16 mouse cellular contexts compared by ENCODE assay signal in the genomic region with DNA sequence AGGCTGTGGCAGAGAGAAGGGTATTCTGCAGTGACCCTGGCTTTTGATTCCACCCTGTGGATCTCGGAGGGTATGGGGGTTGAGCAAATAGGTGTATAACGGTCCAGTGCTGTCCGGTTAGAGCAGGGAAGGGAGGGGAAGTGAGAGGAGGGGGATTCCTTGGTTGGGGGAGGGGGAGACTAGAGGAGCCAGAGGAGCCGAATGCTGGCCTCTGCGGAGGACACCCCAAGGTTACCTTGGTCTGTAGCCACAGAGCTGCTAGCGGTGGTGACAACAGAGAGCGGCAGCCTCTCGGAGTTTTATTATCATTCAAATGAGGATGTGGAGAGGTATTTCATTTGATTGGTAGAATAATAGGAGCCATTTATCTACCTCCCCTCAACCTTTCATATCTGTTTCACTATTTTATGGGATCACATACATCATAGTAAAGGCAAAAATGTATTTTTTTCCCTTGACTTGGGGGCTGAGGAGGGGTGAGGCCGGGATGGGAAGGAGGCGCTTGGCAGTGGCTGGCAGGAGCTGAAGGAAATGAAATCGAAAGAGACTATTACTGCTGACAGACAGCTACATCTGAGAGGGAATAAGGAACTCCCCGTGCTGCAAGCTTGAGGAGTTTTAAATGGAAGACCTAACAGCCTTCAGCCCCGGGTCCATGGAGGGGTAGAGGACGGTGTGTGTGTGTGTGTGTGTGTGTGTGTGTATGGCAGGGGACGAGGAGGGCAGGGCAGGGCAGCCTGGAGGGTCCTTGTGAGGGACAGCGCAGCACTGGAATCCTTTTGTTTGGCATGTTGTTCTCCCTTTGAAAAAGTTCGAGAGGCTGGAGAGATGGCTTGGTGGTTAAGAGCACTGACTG. TPM values are rescaled to one million over a fixed set of nuclear protein-coding genes. Genes with fewer than 3 reads are reported as not detected.
DNase-seq lines count a peak whose midpoint lies in the region; ATAC-seq and TF ChIP-seq lines count a peak whose summit lies in the region.
"Had no signal": no experiment of that assay in that cellular context is flagged by ENCODE, and none has a peak within 500 bp of the region (broad histone marks: within the 10 kb centered on the region; RNA-seq: fewer than 3 reads in every experiment).

No protein-coding gene starts in this region.

- no peak overlapping the region for H3K4me2 ChIP-seq in hindbrain, embryonic 11.5 days (replicated peaks; ENCODE audit: low read depth, low read length)
- peak overlapping the region; percentile 31 for H3K4me2 ChIP-seq in midbrain, embryonic 14.5 days (ENCODE audit: low read length)
- H3K4me2 ChIP-seq in stomach, postnatal 0 days (replicated peaks; ENCODE audit: low read depth) = no peak overlapping the region
- H3K4me2 ChIP-seq: intestine, embryonic 15.5 days; limb, embryonic 12.5 days had no signal

- TF ChIP-seq POLR2A in thymus, adult 2 months (IDR thresholded peaks at IDR 0.05; ENCODE audit: control insufficient read depth, extremely low read depth, insufficient read depth, low read length, poor library complexity) = no peak

- H3K9me3 ChIP-seq in E14TG2a.4 (ENCODE audit: low read length) = no peaks in the 10 kb centered on the region
- H3K9me3 ChIP-seq in hindbrain, embryonic 11.5 days (ENCODE audit: control insufficient read depth, low read length) = no peaks in the 10 kb centered on the region
- no peaks in the 10 kb centered on the region for H3K9me3 ChIP-seq in midbrain, embryonic 14.5 days (ENCODE audit: control insufficient read depth, low read length)
- H3K9me3 ChIP-seq in stomach, postnatal 0 days (ENCODE audit: control insufficient read depth, low read length) = no peaks in the 10 kb centered on the region
- H3K9me3 ChIP-seq: intestine, embryonic 15.5 days; limb, embryonic 12.5 days had no signal

- H3K4me1 ChIP-seq in E14TG2a.4 (replicated peaks; ENCODE audit: low read depth, low read length) = peaks cover 53% of the 10 kb centered on the region
- H3K4me1 ChIP-seq in hindbrain, embryonic 11.5 days (replicated peaks; ENCODE audit: control insufficient read depth, insufficient read depth, low read length) = peaks cover 4% of the 10 kb centered on the region; the same call in 1 of the 2 replicates
- peaks cover 15% of the 10 kb centered on the region; the same call in 1 of the 2 replicates for H3K4me1 ChIP-seq in midbrain, embryonic 14.5 days (ENCODE audit: control insufficient read depth, insufficient read depth, low read length)
- H3K4me1 ChIP-seq in thymus, adult 2 months (replicated peaks; ENCODE audit: control insufficient read depth, insufficient read depth, low read length) = no peaks in the 10 kb centered on the region
- H3K4me1 ChIP-seq in stomach, postnatal 0 days (replicated peaks; ENCODE audit: control insufficient read depth, insufficient read depth) = no peaks in the 10 kb centered on the region
- H3K4me1 ChIP-seq: intestine, embryonic 15.5 days had no signal

- no peak overlapping the region for H3K9ac ChIP-seq in hindbrain, embryonic 11.5 days (ENCODE audit: low read depth, low read length)
- no peak overlapping the region; the same call in 1 of the 2 replicates for H3K9ac ChIP-seq in midbrain, embryonic 14.5 days (replicated peaks; ENCODE audit: low read length)
- H3K9ac ChIP-seq in stomach, postnatal 0 days (ENCODE audit: low read length) = no peak overlapping the region
- H3K9ac ChIP-seq: intestine, embryonic 15.5 days; limb, embryonic 12.5 days had no signal

- 0 out of 2 replicates have a peak, but pooled peaks have one; percentile 18 for ATAC-seq in common myeloid progenitor, adult 5-6 weeks (replicated peaks; ENCODE audit: low read depth, poor library complexity, severe bottlenecking)
- peak; percentile 30; the same call in 1 of the 2 replicates for ATAC-seq in hindbrain, embryonic 11.5 days (ENCODE audit: low FRiP score)
- ATAC-seq in midbrain, embryonic 14.5 days (ENCODE audit: low FRiP score, low TSS enrichment) = peak; percentile 34; the same call in 1 of the 2 replicates
- ATAC-seq in stomach, postnatal 0 days (ENCODE audit: low FRiP score, low TSS enrichment) = no peak
- ATAC-seq: intestine, embryonic 15.5 days had no signal

- TF ChIP-seq CTCF in E14TG2a.4 (conservative IDR thresholded peaks at IDR 0.05; ENCODE audit: low read length) = no peak
- no peak for TF ChIP-seq CTCF in thymus, adult 2 months (IDR thresholded peaks at IDR 0.05; ENCODE audit: borderline replicate concordance, control insufficient read depth, extremely low read depth, insufficient read depth, low read length, poor library complexity)
- TF ChIP-seq CTCF in stomach, postnatal 0 days (IDR thresholded peaks at IDR 0.05; ENCODE audit: low read depth) = no peak

- peak overlapping the region; percentile 36; the same call in 1 of the 2 replicates for H3K27ac ChIP-seq in hindbrain, embryonic 11.5 days (ENCODE audit: low read depth, low read length)
- peak overlapping the region; percentile 78 for H3K27ac ChIP-seq in midbrain, embryonic 14.5 days (replicated peaks; ENCODE audit: low read depth, low read length)
- no peak overlapping the region for H3K27ac ChIP-seq in thymus, adult 2 months (ENCODE audit: control insufficient read depth, insufficient read depth, low read length)
- H3K27ac ChIP-seq in stomach, postnatal 0 days (replicated peaks) = no peak overlapping the region
- H3K27ac ChIP-seq: intestine, embryonic 15.5 days; limb, embryonic 12.5 days had no signal

- no peak for TF ChIP-seq EP300 in stomach, postnatal 0 days (optimal IDR thresholded peaks at IDR 0.05)

- WGBS in hindbrain, embryonic 11.5 days = 16% methylated on average over 17 of the region's 17 CpGs
- WGBS in midbrain, embryonic 14.5 days = 7% methylated on average over 17 of the region's 17 CpGs
- 43% methylated on average over 17 of the region's 17 CpGs for WGBS in thymus, adult 2 months
- WGBS in stomach, postnatal 0 days = 30% methylated on average over 17 of the region's 17 CpGs

- DNase-seq in hindbrain, embryonic 11.5 days (ENCODE audit: low spot score) = peak; percentile 22
- peak; percentile 63 for DNase-seq in midbrain, embryonic 14.5 days
- DNase-seq in thymus, adult 2 months = no peak
- no peak for DNase-seq in stomach, postnatal 0 days (ENCODE audit: low spot score)
- no peak for DNase-seq in layer of hippocampus, postnatal 10 days (ENCODE audit: low spot score in 2 of 2)
- DNase-seq: adrenal gland, postnatal 25 days; kidney, postnatal 25 days; lung, adult 18-20 months; right cerebral cortex, adult 18-20 months; thymus, adult 18-20 months had no signal

- H3K4me3 ChIP-seq in E14TG2a.4 (replicated peaks; ENCODE audit: low read length) = peak overlapping the region; percentile 11; the same call in 1 of the 2 replicates
- no peak overlapping the region for H3K4me3 ChIP-seq in hindbrain, embryonic 11.5 days (ENCODE audit: low read depth, low read length)
- no peak overlapping the region for H3K4me3 ChIP-seq in midbrain, embryonic 14.5 days (replicated peaks; ENCODE audit: low read depth, low read length)
- no peak overlapping the region for H3K4me3 ChIP-seq in thymus, adult 2 months (ENCODE audit: control insufficient read depth, insufficient read depth, low read length)
- H3K4me3 ChIP-seq in stomach, postnatal 0 days (ENCODE audit: low read depth, low read length) = no peak overlapping the region
- H3K4me3 ChIP-seq: intestine, embryonic 15.5 days; limb, embryonic 12.5 days had no signal

- H3K36me3 ChIP-seq in E14TG2a.4 (ENCODE audit: insufficient read depth, low read length) = no peaks in the 10 kb centered on the region
- no peaks in the 10 kb centered on the region for H3K36me3 ChIP-seq in hindbrain, embryonic 11.5 days (ENCODE audit: control insufficient read depth, insufficient read depth, low read length)
- H3K36me3 ChIP-seq in midbrain, embryonic 14.5 days (ENCODE audit: control insufficient read depth, insufficient read depth, low read length) = no peaks in the 10 kb centered on the region
- H3K36me3 ChIP-seq in thymus, adult 2 months (ENCODE audit: control insufficient read depth, insufficient read depth, low read length) = no peaks in the 10 kb centered on the region
- no peaks in the 10 kb centered on the region for H3K36me3 ChIP-seq in stomach, postnatal 0 days (ENCODE audit: control insufficient read depth, insufficient read depth, low read length)
- H3K36me3 ChIP-seq: intestine, embryonic 15.5 days; limb, embryonic 12.5 days had no signal

- H3K27me3 ChIP-seq in E14TG2a.4 (ENCODE audit: insufficient read depth, low read length) = peaks cover 14% of the 10 kb centered on the region; the same call in 1 of the 2 replicates
- H3K27me3 ChIP-seq in hindbrain, embryonic 11.5 days (ENCODE audit: control insufficient read depth, insufficient read depth, low read length) = no peaks in the 10 kb centered on the region
- no peaks in the 10 kb centered on the region for H3K27me3 ChIP-seq in midbrain, embryonic 14.5 days (ENCODE audit: control insufficient read depth, insufficient read depth, low read length)
- no peaks in the 10 kb centered on the region for H3K27me3 ChIP-seq in thymus, adult 2 months (ENCODE audit: control insufficient read depth, insufficient read depth, low read length)
- H3K27me3 ChIP-seq in stomach, postnatal 0 days (ENCODE audit: control insufficient read depth, insufficient read depth, low read length) = no peaks in the 10 kb centered on the region
- H3K27me3 ChIP-seq: intestine, embryonic 15.5 days had no signal

RNA-seq across cellular contexts. Expression of a gene that starts 29.4 kb away (rescaled TPM):
- total RNA-seq in common myeloid progenitor, adult 5-6 weeks (2017) = 0.82 TPM in 1 of 2 replicates, not detected in the other
- polyA plus RNA-seq in hindbrain, embryonic 11.5 days (2014; fragmentation: Nextera tagmentation; extraction: Ambion mirVana) = 12.0 and 13.2 TPM in 2 replicates
- 25.5 and 40.2 TPM in 2 replicates for polyA plus RNA-seq in midbrain, embryonic 14.5 days (2014; fragmentation: Nextera tagmentation; extraction: Ambion mirVana)
- polyA plus RNA-seq in thymus, adult 2 months (2012; rRNA removed) = 6.3 and 6.4 TPM in 2 replicates
- polyA plus RNA-seq in stomach, postnatal 0 days (2015; fragmentation: Nextera tagmentation; extraction: Ambion mirVana) = 15.4 and 16.8 TPM in 2 replicates
- total RNA-seq in layer of hippocampus, postnatal 10 days (2021) = 10 to 100 TPM; 85.6 to 92.1 TPM

RNA-seq across cellular contexts. Expression of a gene that starts 34.8 kb away (rescaled TPM):
- not detected in 2 replicates for total RNA-seq in common myeloid progenitor, adult 5-6 weeks (2017)
- polyA plus RNA-seq in hindbrain, embryonic 11.5 days (2014; fragmentation: Nextera tagmentation; extraction: Ambion mirVana) = not detected in 2 replicates
- not detected in 2 replicates for polyA plus RNA-seq in midbrain, embryonic 14.5 days (2014; fragmentation: Nextera tagmentation; extraction: Ambion mirVana)
- polyA plus RNA-seq in thymus, adult 2 months (2012; rRNA removed) = not detected in 2 replicates
- polyA plus RNA-seq in stomach, postnatal 0 days (2015; fragmentation: Nextera tagmentation; extraction: Ambion mirVana) = not detected in 2 replicates
- total RNA-seq in layer of hippocampus, postnatal 10 days (2021) = not detected
- total RNA-seq: adrenal gland, postnatal 25 days; gastrocnemius, adult 8-10 months had no signal
- polyA plus RNA-seq: heart, postnatal 0 days; intestine, embryonic 15.5 days; limb, embryonic 12.5 days had no signal

RNA-seq across cellular contexts. Expression of a gene that starts 52.2 kb away (rescaled TPM):
- not detected in 2 replicates for total RNA-seq in common myeloid progenitor, adult 5-6 weeks (2017)
- polyA plus RNA-seq in hindbrain, embryonic 11.5 days (2014; fragmentation: Nextera tagmentation; extraction: Ambion mirVana) = 2.3 and 2.5 TPM in 2 replicates
- polyA plus RNA-seq in midbrain, embryonic 14.5 days (2014; fragmentation: Nextera tagmentation; extraction: Ambion mirVana) = 37.5 and 53.7 TPM in 2 replicates
- polyA plus RNA-seq in thymus, adult 2 months (2012; rRNA removed) = 0.53 and 1.6 TPM in 2 replicates
- 0.29 and 0.61 TPM in 2 replicates for polyA plus RNA-seq in stomach, postnatal 0 days (2015; fragmentation: Nextera tagmentation; extraction: Ambion mirVana)
- total RNA-seq in layer of hippocampus, postnatal 10 days (2021) = 100 to 1,000 TPM; 503 to 525 TPM
- polyA plus RNA-seq: heart, postnatal 0 days; limb, embryonic 12.5 days had no signal

Comparison
In these comparisons a context has a peak if more than half of its experiments do, and no peak if none do; other contexts are left out.
1. DNase-seq: peak in hindbrain, embryonic 11.5 days (single experiment) and midbrain, embryonic 14.5 days (single experiment); none in thymus, adult 2 months (single experiment), stomach, postnatal 0 days (single experiment) and layer of hippocampus, postnatal 10 days (0 of 2).
2. H3K27ac ChIP-seq: peak in hindbrain, embryonic 11.5 days (single experiment) and midbrain, embryonic 14.5 days (single experiment); none in thymus, adult 2 months (single experiment) and stomach, postnatal 0 days (single experiment).
3. RNA of a gene that starts 52.2 kb away (polyA plus RNA-seq): 37.5 to 53.7 TPM in midbrain, embryonic 14.5 days; 2.3 to 2.5 TPM in hindbrain, embryonic 11.5 days, 0.53 to 1.6 TPM in thymus, adult 2 months and 0.29 to 0.61 TPM in stomach, postnatal 0 days; every median in the first group is over 10 times any median in the second.